Mouse (Mus musculus): ENCODE measurements at regions not wholly inside any gene's neighbourhood (a gene's known extent, or its start where the extent isn't known, plus 50 kb on each side); places are given as distances from the start of the nearest gene placed in this dataset.
A peak's percentile ranks its signal among the peaks of the same experiment; 100 is the strongest.

DNA sequence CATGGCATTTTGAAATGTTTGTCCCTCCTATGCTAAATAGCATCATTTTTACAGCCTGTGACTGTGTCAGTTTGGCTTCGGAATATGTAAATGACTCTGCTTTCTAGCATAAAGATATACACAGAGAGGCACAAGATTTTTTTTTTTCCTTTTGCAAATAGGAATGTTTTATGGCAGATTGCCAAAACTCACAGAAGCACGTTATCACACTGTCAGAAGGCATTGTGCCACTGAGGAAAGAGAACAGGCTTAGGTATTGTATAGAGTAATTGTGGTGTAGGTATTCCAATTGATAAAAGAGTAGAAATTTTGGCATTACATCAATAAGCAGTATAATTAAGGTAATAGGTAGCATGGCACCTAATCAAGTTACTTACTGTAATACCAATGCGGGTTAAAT, 988.5 kb upstream of the Tenm2 start:
- DNase-seq (ENCODE audit: low spot score) = no peak

DNA sequence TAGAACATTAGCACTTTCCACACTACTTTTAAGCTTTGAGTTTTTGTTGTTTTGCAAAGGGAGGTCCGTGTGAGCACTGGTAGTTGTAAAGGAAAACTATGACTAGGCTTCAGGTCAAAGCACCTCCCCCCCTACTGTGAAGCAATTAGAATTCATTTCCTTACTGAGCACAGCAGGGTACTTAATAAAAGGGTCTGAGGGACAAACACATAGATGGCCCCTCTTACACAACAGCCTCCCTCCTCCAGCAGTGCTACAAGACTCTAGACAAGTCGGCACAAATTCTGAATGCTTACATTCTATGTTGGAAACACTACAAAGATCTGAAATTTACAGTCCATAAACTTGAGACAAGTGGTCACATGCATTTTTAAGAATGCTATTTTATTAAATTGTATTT, 967.6 kb upstream of the Tenm2 start:
- no peak for DNase-seq (ENCODE audit: low spot score)

DNA sequence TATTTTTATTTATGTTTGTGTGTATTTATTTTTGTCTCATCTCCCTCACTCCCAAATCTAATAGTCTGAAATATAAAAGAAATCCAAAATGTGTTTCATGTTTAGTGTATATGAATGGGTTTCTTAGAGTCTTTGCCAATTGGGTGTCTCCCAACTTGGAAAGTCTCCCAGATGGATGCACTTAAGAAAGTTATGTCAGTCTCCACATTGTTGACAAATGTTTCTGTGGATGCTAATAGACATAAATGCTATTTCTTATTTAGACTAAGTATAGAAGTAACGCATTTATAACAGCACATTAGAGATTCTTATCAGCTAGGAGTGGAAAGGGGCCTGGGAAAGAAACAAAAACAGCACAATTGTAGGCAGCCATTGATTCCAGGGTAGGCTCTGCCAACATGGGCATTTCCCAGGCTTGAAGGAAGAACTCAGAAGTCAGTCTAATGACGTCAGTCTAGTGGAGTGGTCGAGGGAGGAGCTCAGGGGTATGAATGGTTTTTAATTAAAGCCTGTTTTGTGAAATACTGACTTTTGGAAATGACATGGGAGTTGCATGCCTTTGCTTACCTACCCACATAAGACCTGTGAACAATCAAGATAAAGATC, 965.5 kb upstream of the Tenm2 start:
- DNase-seq (ENCODE audit: low spot score) = no peak

DNA sequence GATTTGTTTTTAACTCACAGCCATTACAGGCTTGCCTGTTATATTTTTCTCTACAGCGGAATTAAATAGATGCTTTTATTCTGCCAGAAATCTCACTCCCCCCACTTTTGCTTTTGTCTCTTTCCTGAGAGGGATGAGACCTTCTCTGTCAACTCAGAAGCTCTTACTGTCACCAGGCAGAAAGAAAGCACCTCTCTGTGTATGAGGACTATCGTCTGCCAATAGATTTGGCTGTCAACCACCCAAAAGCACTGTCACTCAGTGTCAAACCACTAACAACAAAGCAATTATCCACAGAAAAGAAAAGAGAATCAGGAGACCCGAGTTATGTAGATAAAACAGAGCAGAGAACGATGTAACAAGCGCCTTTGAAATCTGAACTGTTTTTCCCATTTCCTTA, 958.0 kb upstream of the Tenm2 start:
- DNase-seq (ENCODE audit: low spot score) = peak; percentile 38

DNA sequence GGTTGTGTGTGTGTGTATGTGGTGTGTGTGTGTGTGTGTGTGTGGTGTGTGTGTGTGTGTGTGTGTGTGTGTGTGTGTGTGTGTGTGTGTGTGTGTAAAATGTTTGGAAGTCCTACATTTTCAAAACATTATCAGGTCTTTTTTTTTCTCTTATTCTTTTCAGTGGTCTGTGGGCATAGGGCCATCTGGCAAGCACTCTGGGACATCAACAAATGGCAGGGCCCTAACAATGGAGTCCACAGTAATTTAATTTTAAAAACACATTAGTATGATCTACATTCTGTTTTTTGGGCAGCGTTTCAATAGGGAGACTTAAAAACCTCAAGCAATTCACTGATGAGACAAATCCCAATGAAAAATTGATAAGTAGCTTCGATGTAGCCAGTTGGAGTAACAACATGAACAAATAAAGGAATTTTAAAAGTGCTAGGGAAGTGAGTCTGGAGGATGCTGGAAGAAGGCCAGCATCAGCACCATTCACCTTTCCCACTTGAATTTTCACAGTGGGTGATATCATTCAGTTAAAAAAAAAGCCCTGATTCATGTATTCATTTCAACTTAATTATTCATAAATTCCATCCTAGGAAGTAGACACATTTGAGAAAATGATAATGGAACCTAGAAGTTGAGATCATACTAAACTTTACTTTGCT, 956.3 kb upstream of the Tenm2 start:
- no peak for DNase-seq (ENCODE audit: low spot score)

DNA sequence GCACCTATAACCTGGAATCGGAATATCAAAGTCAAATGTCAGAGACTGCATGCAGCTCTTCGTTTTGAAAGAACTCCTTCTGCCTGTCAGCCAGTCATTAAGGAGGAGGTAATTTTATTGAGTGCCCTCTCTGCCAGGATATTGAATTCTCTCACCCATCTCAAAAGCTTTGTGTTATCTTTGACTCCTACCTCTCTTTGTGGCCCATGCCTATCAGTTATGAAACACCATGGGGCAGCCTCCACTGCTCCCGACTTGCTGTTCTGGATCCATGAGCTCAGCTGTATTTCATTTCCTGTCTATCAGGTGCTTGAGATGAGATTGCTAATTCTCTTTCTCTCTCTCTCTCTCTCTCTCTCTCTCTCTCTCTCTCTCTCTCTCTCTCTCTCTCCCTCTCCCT, 955.7 kb upstream of the Tenm2 start:
- DNase-seq (ENCODE audit: low spot score) = no peak

DNA sequence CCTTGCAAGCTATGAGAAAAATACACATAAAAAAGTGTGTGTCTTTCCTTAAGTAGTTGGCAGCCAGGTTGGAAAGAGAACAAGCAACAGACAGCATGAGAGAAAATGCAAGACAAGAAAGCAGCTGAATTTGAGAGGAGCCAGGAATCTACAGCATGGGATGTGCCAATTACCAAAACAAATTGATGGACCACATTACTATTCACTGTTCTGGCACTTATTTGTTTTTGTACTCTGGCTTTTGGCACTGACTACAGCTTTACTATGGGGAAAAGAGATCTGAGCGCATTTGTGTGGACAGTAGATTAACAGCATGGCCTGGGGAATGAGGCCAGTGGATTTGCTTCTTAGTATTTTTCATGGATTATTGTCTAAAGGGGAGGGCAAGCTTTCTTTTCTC, 935.0 kb upstream of the Tenm2 start:
- no peak for DNase-seq (ENCODE audit: low spot score)

DNA sequence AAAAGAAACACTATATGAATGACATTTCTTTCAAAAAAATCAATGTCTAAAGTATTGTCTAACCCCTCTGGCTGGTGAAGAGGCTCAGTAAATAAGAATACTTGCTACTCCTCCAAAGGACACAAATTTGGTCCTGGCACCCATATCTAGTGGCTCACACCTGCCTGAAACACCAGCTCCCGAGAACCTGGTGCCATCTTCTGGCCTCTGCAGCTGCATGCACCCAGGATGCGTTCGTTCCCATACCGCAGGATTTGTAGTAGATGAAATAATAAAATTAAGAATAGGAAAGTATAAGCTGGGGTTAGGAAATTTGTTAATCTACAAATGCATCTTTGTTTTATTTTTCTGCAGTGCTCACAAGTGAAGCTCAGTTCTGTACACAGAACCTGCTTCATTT, 922.5 kb upstream of the Tenm2 start:
- DNase-seq (ENCODE audit: low spot score) = no peak

DNA sequence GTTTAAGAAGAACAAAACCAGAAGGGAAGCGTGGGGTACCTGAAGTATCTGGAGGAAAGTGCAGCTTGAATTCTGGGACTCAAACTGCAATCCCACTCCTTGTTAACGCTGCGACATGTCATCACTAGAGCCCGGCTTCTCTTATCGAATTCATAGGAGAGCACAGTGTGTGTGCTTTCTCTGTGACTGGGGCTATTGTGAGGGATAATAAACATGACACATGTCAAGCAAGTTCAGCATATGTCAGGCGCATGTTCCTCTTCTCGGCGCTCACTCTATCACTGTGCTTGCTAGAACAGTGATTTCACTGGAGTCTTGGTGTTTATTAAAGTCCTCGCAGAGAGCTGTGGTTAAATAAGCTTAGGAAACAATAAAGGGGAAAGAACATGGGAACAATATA, 921.2 kb upstream of the Tenm2 start:
- DNase-seq (ENCODE audit: low spot score) = no peak

DNA sequence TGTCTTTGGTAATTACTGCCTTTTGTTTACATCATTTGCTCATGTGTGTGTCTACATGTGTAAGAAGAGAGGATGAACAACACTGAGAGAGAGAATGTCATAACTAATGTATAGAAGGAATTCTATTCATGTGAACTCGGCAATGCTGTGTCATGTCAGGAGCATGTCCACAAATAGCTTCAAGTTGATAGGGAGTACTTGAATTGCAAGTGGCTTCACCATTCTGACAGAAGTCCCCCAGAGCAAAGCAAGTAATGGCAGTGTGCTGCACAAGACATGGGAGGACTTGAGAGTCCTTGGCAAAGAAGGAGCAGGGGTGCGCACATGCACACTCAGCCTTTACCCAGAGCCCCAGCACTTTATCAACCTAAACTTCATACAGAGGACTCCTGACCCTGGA, 919.9 kb upstream of the Tenm2 start:
- no peak for DNase-seq (ENCODE audit: low spot score)

DNA sequence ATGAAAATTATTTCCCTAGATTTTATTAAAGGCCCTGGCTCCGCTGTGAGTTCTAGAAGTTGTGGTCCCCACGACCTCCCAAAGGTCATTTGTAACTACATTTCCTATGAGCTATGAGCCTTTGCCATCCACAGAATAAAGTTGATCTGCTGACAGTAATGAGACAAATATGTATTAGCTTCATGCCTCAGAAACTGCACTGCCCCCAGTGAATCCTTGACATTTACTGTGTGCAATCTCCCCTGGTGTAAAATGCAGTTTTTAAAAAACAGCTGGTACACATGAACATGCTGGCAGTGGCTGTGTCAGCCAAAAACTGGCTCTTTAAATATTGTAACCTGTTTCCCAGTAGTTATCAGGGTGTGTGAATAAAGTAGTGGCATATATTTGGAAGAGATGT, 907.7 kb upstream of the Tenm2 start:
- no peak for DNase-seq (ENCODE audit: low spot score)

DNA sequence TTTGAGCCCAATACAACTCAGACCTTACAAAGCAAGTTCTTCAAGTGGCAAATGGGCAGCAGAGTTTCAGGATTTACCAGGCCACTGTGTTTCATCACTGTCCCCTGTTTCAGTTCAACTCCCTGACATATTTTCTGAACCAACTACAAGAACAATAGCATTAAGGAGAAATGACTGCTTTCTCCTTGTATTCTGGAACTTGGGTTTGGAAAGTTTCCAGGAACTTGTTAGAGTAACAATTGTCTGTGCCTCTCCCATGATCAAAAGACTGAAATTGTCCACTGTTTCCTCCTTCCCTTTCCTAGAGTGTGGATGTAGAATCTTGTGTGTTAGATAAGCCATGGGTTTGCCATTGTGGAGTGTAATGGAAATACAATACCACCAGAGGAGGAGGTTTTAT, 893.1 kb upstream of the Tenm2 start:
- no peak for DNase-seq (ENCODE audit: low spot score)

DNA sequence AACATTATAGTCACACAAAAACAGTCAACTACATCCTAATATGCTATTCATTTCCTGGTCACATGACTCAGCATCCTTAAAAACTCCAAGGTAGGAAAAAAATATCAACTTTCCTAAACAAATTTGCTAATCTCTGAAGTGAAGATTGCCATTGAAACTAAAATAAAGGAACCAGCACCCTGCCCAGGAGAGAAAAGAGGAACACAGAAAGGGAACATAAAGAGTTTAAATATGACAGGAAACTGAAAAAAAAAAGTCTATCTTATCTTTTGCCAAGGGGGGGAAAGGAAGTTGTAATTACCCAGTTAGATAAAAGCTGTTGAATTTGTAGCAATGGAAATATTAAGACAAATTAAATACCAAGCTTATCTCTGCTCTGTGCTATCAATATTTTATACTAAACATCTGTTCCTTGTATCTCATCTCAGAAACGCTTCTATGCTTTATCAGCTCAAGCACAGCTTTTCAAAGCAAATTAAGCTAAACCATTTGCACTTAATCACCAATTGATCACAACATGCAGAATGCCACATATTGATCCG, 888.1 kb upstream of the Tenm2 start:
- no peak for DNase-seq (ENCODE audit: low spot score)

DNA sequence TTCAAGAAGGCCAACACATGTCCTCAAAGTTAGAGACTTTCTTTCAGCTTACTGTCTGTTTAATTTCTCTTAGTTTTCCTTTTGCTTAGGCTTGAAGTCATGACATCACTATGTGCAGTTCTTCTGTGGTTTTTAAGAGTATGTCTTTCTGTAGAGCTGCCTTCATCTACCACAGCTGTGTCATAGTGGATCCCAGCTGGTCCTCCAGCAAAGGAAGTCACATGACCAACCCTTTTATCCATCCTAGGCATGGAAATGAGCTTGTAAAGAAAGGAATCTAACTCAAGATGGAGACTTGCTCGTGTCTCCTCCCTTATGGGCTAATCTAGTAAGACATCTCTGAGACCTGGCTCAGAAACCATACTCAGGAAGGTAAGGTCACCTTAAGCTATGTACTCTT, 886.7 kb upstream of the Tenm2 start:
- DNase-seq (ENCODE audit: low spot score) = no peak

DNA sequence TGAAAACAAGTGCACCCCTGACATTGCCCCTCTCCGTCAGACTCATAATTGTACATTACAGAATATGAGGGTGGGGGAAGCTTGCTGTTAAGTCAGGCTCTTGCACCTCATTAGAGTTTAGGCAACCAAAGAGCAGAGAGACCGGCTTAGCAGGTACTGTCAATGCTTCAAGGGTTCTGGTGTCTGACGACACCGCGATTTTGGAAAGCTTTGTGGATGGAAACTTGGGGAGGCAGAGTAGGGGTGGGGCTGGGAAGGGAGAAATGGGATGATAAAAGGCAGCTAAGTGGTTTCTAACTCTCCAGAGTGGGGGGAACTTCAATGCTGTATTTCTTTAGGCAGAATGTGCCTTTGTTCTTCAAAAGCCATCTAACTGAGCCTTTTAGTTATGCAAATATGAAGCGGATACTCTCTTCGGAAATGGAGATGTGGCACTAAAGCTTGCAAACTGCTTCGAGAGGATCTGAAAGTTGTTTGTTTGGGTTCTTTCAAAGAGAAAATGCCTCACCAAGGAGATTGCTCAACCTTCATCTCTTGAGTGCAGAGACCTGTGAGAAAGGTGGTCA, 885.4 kb upstream of the Tenm2 start:
- no peak for DNase-seq (ENCODE audit: low spot score)

DNA sequence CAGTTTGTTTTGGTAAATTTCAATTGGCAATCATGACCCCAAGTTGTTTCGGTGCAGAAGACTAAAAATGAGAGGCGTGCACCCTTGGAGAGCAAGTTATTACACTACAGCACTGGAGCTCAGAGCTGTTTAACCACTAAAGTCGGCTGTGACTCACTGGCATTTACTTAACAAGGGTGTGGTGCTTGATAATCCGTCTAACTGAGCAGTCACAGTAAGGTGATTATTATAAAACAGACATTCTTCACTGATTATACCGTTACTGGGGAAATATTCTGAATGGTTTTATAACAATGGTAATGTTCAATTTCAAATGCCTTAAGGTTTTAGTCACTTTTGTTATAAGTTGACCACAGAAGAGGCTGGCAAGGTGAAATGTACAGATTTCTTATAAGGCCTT, 882.0 kb upstream of the Tenm2 start:
- no peak for DNase-seq (ENCODE audit: low spot score)

DNA sequence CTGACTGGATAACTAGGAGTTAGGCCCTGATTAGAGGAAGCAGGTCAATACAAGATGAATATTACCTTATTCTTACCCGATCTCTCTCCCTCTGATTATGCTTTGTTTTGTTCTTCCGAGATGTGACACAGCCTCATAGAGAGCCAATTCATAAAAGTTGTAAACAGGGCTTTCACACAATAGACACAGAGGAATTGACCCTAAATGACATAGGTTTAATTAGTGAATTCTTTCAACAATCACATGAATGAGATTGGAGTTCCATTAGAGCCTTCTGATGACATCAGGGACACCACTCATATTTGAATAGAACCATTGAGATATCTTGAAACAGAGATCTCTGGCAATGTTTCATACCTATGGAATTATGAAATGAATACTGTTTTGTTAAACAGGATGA, 856.4 kb upstream of the Tenm2 start:
- no peak for DNase-seq (ENCODE audit: low spot score)

DNA sequence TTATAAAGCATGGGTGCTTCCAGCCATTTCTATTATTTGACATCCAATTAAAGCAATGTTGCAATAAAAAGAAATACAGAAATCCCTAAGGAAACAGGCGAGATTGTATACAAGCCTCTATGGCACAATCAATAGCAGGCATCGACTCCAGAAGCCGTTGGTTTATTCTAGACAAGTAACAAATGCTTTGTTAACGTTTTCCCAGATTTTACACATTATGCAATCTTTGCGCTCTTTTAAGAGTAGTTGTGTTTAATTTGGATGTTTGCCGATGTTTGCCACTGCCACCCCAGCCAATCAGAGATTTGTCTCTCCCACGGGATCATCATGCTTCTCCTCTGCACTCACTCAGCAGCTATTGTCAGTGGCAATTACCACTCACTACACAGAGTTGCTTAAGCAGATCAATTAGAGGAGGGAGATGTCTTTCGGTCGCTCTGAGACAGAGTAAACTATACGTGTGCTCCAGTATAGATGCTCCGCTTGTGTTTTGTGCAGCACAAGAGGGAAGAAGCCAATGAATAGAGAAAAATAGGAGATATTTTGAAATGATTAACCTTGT, 839.5 kb upstream of the Tenm2 start:
- DNase-seq (ENCODE audit: low spot score) = no peak

DNA sequence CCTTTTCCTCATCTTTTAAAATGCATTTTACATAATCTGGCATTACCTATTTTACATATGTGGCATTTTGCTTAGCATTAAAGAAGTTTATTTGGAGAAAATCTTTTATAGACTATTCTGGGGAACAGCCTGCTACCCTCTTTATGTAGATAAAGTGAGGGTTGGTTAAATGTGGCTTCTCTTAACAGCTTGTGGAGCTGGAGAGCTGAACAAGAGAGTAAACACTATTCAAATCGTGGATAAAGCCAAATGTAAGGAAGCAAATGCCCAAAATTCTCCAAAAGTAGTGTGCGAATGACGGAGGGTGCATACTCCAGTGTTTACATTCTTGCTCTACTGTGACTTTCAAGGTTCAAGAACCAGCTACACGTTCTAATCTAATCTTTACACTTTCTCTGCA, 833.9 kb upstream of the Tenm2 start:
- DNase-seq (ENCODE audit: low spot score) = no peak

DNA sequence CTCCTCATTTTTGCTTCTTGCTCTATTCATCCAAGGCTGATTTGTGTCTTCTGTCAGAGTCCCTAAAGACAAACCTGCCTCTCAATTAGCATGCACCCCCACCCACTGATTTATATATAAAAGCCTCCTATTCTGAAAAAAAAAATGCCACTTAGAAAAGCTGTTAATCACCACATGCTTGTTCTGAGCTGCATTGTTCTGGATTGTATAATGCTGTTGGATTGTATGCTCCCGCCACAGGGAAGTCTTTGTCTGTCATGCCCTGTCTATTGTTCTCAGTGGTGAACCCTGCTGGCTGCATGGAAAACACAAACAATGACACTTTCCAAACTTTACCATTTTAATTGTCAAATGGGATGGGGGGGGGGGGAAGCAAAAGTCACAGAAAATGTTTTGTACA, 831.9 kb upstream of the Tenm2 start:
- DNase-seq (ENCODE audit: low spot score) = peak; percentile 20

DNA sequence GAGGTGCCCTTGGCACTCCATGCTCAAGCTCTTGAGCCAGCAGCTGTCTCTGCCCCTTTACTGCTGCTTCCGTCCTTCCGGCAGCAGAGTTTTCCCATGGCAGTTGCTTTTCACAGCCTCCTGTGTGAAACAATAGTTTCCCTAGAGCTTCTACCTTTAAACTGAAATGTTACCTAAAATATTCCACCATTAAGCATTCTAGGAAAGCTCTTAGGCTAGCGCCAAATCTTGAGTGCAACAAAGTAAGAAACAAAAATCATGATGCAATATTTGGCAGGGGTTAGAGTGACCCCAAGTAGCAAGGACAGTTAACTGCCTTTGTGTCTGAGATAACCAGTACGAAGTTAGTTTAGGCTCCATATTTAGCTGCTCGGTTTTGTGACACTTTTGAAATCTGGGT, 830.3 kb upstream of the Tenm2 start:
- DNase-seq (ENCODE audit: low spot score) = no peak

DNA sequence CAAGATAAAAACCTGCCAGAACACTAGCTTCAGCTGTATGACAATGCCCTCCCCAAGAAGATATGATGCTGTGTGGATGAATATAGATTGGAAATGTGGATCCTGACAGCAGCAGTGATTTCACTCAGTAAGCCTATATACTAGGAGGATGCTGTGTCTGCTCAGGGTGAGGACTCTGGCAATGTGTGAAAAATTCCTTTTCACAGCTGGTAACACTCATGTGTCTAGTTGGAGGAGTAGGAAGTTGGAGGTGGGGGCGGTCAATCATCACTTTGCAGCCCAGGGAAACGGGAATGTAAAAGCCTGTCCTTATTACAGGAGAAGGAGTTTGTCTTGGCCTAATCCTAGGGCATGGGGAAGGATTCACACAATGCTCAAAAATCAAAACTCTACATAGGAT, 824.3 kb upstream of the Tenm2 start:
- DNase-seq (ENCODE audit: low spot score) = no peak

DNA sequence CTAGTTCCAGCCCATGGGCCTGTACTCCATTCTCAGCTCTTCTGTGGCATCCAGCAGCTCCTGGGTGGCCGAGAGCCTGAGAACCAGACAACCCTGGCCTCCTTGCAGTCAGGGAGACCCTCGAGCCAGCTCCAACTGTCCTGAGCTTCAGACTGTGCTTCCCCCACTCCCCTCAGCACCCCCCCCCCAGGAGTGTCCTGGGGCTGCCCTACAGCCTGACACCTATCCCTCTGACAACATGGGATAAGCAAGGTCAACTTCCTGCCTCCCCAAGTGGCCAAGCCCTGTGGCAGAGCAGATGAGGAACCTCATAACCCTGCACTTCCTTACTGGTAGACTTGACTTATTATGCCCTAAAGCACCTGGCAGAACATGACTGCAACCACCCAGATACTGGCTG, 823.1 kb upstream of the Tenm2 start:
- no peak for DNase-seq (ENCODE audit: low spot score)

DNA sequence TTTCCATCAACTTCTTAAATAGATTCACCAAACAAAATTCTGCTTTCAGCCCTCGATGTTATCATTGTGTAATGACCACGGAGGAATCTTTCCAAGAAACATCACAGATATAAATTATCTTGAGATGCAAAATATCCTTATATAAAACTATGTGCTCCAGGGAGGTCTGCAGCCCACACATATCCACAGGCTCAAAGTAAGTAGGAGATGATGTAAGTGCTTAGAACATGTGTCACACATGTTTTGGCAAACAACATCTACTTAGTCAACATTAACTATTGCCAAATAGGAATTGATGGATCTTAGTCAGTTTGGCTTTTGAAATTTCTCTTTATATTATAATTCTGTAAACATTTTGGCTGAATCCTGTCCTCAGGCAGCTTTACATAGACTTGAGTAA, 800.8 kb upstream of the Tenm2 start:
- DNase-seq (ENCODE audit: low spot score) = no peak
